Mouse (Mus musculus) embryonic facial prominence, embryonic 15.5 days (tissue): ENCODE results near the gene Gm13271. TPM values are rescaled to one million over a fixed set of nuclear protein-coding genes. Genes with fewer than 3 reads are reported as not detected.
A peak's percentile ranks its signal among the peaks of the same experiment; 100 is the strongest.
"Not testable (repeated sequence)": the region's sequence is repeated elsewhere in the genome, so short reads cannot be mapped to it uniquely, and the experiment has no call there.

Experiments
- ATAC-seq: fragments of 200-750 bp; cut with Nextera tagmentation; 2 replicates; pipeline ENCODE4 v1.8.0; 2017; ENCODE audit warnings: low read depth, moderate TSS enrichment; ENCODE audit not compliant: insufficient number of reproducible peaks, low FRiP score, low TSS enrichment
- H3K27ac ChIP-seq: fragments of 300-500 bp; sonication (generic); replicated peaks from 2 replicates; pipeline ENCODE4 v1.5.1; 2015; ENCODE audit warnings: mild to moderate bottlenecking, inconsistent platforms
- H3K27me3 ChIP-seq: fragments of 300-500 bp; sonication (generic); 2 replicates; pipeline ENCODE4 v1.6.1; 2015; ENCODE audit warnings: inconsistent platforms
- H3K36me3 ChIP-seq: fragments of 300-500 bp; sonication (generic); 2 replicates; pipeline ENCODE4 v1.6.1; 2015; ENCODE audit warnings: mild to moderate bottlenecking, inconsistent platforms
- H3K4me1 ChIP-seq: fragments of 300-500 bp; sonication (generic); 2 replicates; pipeline ENCODE4 v1.6.1; 2015; ENCODE audit warnings: inconsistent platforms
- H3K4me2 ChIP-seq: fragments of 300-500 bp; sonication (generic); replicated peaks from 2 replicates; pipeline ENCODE4 v1.6.1; 2015; ENCODE audit warnings: mild to moderate bottlenecking, inconsistent platforms
- H3K4me3 ChIP-seq: fragments of 300-500 bp; sonication (generic); replicated peaks from 2 replicates; pipeline ENCODE4 v1.5.1; 2015; ENCODE audit warnings: mild to moderate bottlenecking, inconsistent platforms
- H3K9ac ChIP-seq: fragments of 300-500 bp; sonication (generic); 2 replicates; pipeline ENCODE4 v1.6.1; 2015; ENCODE audit warnings: inconsistent platforms
- H3K9me3 ChIP-seq: fragments of 300-500 bp; sonication (generic); replicated peaks from 2 replicates; pipeline ENCODE4 v1.6.1; 2016; ENCODE audit warnings: inconsistent platforms
- WGBS: fragments of 180-500 bp; shearing (Covaris S2); methylation state at CpG from one replicate; pipeline ENCODE4 v1.1.7; 2015; 5-methylcytosine and 5-hydroxymethylcytosine counted together
- polyA plus RNA-seq: library from polyadenylated mRNA; unstranded; fragments of >200 nt; fragmentation: Nextera tagmentation; extraction: Ambion mirVana; gene quantifications from 2 replicates; pipeline ENCODE4 v1.2.1, GENCODE M21; 2015

Gm13271 gene
- not detected in 2 replicates for polyA plus RNA-seq

- H3K27ac ChIP-seq, H3K36me3 ChIP-seq, H3K4me3 ChIP-seq, H3K27me3 ChIP-seq, ATAC-seq, H3K9me3 ChIP-seq, H3K4me2 ChIP-seq, H3K4me1 ChIP-seq, H3K9ac ChIP-seq: not testable (repeated sequence)
- WGBS, result 71% methylated on average over 15 of the region's 15 CpGs
Measured at GRCm38 (mm10) chr4:88754818-88755340, at the start of gene Gm13271. TSS of gene Gm13271 (plus strand) at chr4:88754868.

- H3K36me3 ChIP-seq, result no peaks in the 10 kb centered on the region
- no peak overlapping the region for H3K9ac ChIP-seq
- no peak overlapping the region for H3K4me2 ChIP-seq
- H3K27me3 ChIP-seq, result no peaks in the 10 kb centered on the region
- H3K27ac ChIP-seq, result no peak overlapping the region
- H3K9me3 ChIP-seq, result no peaks in the 10 kb centered on the region
- ATAC-seq, result no peak
- WGBS, result 24% methylated on average over 3 of the region's 3 CpGs
- H3K4me1 ChIP-seq, result no peaks in the 10 kb centered on the region
- no peak overlapping the region for H3K4me3 ChIP-seq
Measured at GRCm38 (mm10) chr4:88705924-88706323, 48.7 kb upstream of the Gm13271 start.

GRCm38 (mm10) chr4:88707128-88707826 is 47.4 kb upstream of the Gm13271 start:
- 82% methylated on average over 1 of the region's 1 CpGs for WGBS
- H3K9ac ChIP-seq, result no peak overlapping the region
- no peaks in the 10 kb centered on the region for H3K4me1 ChIP-seq
- ATAC-seq, result no peak
- no peak overlapping the region for H3K4me3 ChIP-seq
- no peak overlapping the region for H3K4me2 ChIP-seq
- no peaks in the 10 kb centered on the region for H3K36me3 ChIP-seq
- H3K9me3 ChIP-seq, result no peaks in the 10 kb centered on the region
- H3K27ac ChIP-seq, result no peak overlapping the region
- H3K27me3 ChIP-seq, result no peaks in the 10 kb centered on the region

GRCm38 (mm10) chr4:88714281-88714680 is 40.4 kb upstream of the Gm13271 start:
- H3K4me2 ChIP-seq, result no peak overlapping the region
- H3K27ac ChIP-seq, result no peak overlapping the region
- no peak overlapping the region for H3K9ac ChIP-seq
- H3K4me3 ChIP-seq, result no peak overlapping the region
- 66% methylated on average over 1 of the region's 1 CpGs for WGBS
- no peak for ATAC-seq
- H3K27me3 ChIP-seq, result no peaks in the 10 kb centered on the region
- H3K4me1 ChIP-seq, result 0 out of 2 replicates have a peak, but pooled peaks cover 4% of the 10 kb centered on the region
- H3K36me3 ChIP-seq, result peaks cover 19% of the 10 kb centered on the region; the same call in 1 of the 2 replicates
- no peaks in the 10 kb centered on the region for H3K9me3 ChIP-seq

GRCm38 (mm10) chr4:88715059-88715458 is 39.6 kb upstream of the Gm13271 start:
- Histone ChIP-seq H3K4me3 (no peak overlapping the region), H3K4me2 (no peak overlapping the region), H3K4me1 (peaks cover 6% of the 10 kb centered on the region)

DNA sequence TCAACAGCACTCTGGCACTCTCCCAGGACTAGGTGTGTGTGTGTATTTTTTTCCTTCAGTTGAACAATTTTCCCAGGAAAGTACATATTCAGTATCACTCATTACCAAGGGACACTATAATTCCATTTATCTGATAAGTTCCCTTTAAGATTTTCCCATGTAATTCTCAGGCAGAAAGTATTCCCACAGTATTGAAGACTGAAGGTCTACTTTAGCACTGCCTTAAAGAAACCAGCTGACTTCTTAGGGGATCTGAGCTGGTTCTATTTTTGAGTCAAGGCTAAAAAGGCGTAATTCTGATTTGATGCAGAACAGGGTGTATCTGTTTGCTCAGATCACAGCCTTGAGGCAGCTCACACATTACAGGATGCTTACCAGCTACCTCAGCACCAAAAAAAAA is 36.0 kb upstream of the Gm13271 start:
- 18% methylated on average over 1 of the region's 1 CpGs for WGBS
- Histone ChIP-seq H3K9me3 (no peaks in the 10 kb centered on the region), H3K9ac (no peak overlapping the region), H3K4me1 (peaks cover 19% of the 10 kb centered on the region), H3K4me2 (peak overlapping the region; percentile 49), H3K4me3 (peak overlapping the region; percentile 30), H3K27me3 (no peaks in the 10 kb centered on the region), H3K27ac (no peak overlapping the region), H3K36me3 (peaks cover 25% of the 10 kb centered on the region)
- ATAC-seq, result no peak

More at GRCm38 (mm10) chr4:88715059-88715458, 39.6 kb upstream of the Gm13271 start:
- Histone ChIP-seq H3K36me3 (peaks cover 20% of the 10 kb centered on the region), H3K9me3 (no peaks in the 10 kb centered on the region), H3K27me3 (no peaks in the 10 kb centered on the region), H3K27ac (no peak overlapping the region), H3K9ac (no peak overlapping the region)
- no peak for ATAC-seq

GRCm38 (mm10) chr4:88721791-88722721 is 32.6 kb upstream of the Gm13271 start, which contains the start of the genes Gm26566 and Klhl9:
TSS of gene Gm26566 (plus strand) at chr4:88721805.
TSS of gene Klhl9 (minus strand) at chr4:88722465.
- H3K4me3 ChIP-seq, result peak within 1 kb of the TSS; percentile 88
- peak; percentile 99 for ATAC-seq
- no peaks in the 10 kb centered on the region for H3K27me3 ChIP-seq
- peak within 1 kb of the TSS; percentile 98 for H3K27ac ChIP-seq
- peaks cover 19% of the 10 kb centered on the region for H3K4me1 ChIP-seq
- peak within 1 kb of the TSS; percentile 96 for H3K9ac ChIP-seq
- H3K4me2 ChIP-seq, result peak within 1 kb of the TSS; percentile 57
- no peaks in the 10 kb centered on the region for H3K9me3 ChIP-seq
- WGBS, result under 1% methylated on average over 82 of the region's 82 CpGs
- H3K36me3 ChIP-seq, result peaks cover 8% of the 10 kb centered on the region

GRCm38 (mm10) chr4:88723497-88724090 is 31.1 kb upstream of the Gm13271 start:
- H3K27me3 ChIP-seq, result no peaks in the 10 kb centered on the region
- peaks cover 8% of the 10 kb centered on the region for H3K36me3 ChIP-seq
- no peaks in the 10 kb centered on the region for H3K9me3 ChIP-seq
- H3K4me2 ChIP-seq, result no peak overlapping the region
- H3K27ac ChIP-seq, result 0 out of 2 replicates have a peak overlapping the region, but pooled peaks have one; percentile 12
- ATAC-seq, result no peak
- no peak overlapping the region for H3K4me3 ChIP-seq
- WGBS, result 46% methylated on average over 8 of the region's 8 CpGs
- H3K9ac ChIP-seq, result no peak overlapping the region
- peaks cover 19% of the 10 kb centered on the region for H3K4me1 ChIP-seq

DNA sequence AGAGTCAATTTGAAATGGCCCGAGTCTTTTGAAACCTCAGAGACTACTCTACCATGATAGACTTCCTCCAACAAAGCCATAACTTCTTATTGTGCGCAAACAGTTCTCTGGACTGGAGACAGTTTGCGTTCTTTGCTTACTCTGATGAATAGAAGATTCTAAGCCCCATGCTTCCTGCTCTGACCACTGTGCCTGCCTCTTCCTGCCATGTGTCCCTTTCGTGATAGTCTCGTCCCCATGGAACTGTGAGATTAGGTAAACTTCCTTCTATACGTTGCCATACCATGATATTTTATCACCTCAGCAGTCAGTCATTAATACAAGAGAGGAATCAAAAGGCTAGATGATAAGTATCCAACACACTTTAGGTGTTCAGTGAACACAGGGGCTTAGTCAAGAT is 27.9 kb upstream of the Gm13271 start:
- ATAC-seq, result no peak
- no peak overlapping the region for H3K27ac ChIP-seq
- no peaks in the 10 kb centered on the region for H3K4me1 ChIP-seq
- no peaks in the 10 kb centered on the region for H3K36me3 ChIP-seq
- no peak overlapping the region for H3K4me3 ChIP-seq
- H3K9ac ChIP-seq, result no peak overlapping the region
- no peak overlapping the region for H3K4me2 ChIP-seq
- 80% methylated on average over 6 of the region's 6 CpGs for WGBS
- no peaks in the 10 kb centered on the region for H3K9me3 ChIP-seq
- no peaks in the 10 kb centered on the region for H3K27me3 ChIP-seq

DNA sequence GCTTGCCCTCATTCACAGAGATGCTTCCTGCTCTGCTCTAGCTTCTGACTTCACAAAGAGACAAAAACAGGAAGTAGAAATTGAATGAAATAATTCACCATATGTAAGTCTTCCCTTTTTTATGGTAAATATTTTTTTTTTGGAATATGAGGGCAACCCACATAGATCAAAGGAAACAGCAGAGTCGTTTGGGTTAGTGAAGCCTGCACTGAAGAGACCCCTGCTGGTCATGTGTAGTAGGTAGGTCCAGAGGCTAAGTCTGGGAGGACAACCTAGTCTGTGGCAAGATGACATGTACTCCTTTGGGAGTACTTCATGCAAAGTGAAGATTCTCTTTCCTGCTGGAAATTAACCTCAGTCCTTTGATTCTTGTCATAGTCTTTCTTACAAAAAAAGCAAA is 27.3 kb upstream of the Gm13271 start:
- Histone ChIP-seq H3K9ac (no peak overlapping the region), H3K4me1 (no peaks in the 10 kb centered on the region), H3K4me2 (no peak overlapping the region), H3K27me3 (no peaks in the 10 kb centered on the region), H3K4me3 (no peak overlapping the region), H3K9me3 (no peaks in the 10 kb centered on the region), H3K27ac (no peak overlapping the region), H3K36me3 (no peaks in the 10 kb centered on the region)
- 3% methylated on average over 1 of the region's 1 CpGs for WGBS
- no peak for ATAC-seq

- Histone ChIP-seq H3K27me3 (no peaks in the 10 kb centered on the region), H3K4me3 (no peak overlapping the region), H3K4me1 (no peaks in the 10 kb centered on the region), H3K4me2 (no peak overlapping the region), H3K36me3 (no peaks in the 10 kb centered on the region), H3K9ac (no peak overlapping the region), H3K27ac (no peak overlapping the region), H3K9me3 (no peaks in the 10 kb centered on the region)
- 3% methylated on average over 2 of the region's 2 CpGs for WGBS
- no peak for ATAC-seq
Measured at GRCm38 (mm10) chr4:88738480-88738879, 16.2 kb upstream of the Gm13271 start.
